Mouse (Mus musculus): ENCODE data around the gene Ap1ar. TPM values are rescaled to one million over a fixed set of nuclear protein-coding genes. Genes with fewer than 3 reads are reported as not detected.

Ap1ar gene
- total and polyA plus RNA-seq, 2 experiments, result 10.0 to 21.1 TPM

DNA sequence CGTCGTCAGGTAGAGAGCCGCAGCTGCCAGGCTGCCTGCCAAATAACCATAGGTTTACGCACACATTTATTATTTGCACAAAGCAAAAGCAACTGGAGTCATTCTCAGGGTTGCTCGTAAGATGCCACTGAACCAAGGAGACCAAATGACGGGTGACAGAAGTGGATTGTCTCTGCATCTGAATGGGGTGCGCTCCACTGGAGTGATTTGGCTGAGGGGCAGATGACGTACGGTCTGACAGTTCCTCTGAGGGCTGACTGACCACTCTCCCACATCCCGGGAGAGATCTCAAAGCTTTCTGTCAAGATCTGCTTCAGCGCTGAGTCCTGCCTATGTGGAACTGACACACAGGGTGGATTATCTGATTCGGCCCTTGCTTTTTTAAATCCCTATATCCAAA, 32.3 kb downstream of the Ap1ar start:
- no peaks in the 10 kb centered on the region for H3K79me2 ChIP-seq (ENCODE audit: control insufficient read depth, insufficient read depth, low read length)
- peaks cover 4% of the 10 kb centered on the region for H3K4me1 ChIP-seq (ENCODE audit: control insufficient read depth, insufficient read depth, low read length)
- TF ChIP-seq POLR2A (IDR thresholded peaks at IDR 0.05; ENCODE audit: extremely low read depth, insufficient read depth, low read length) (no peak), CTCF (IDR thresholded peaks at IDR 0.05; ENCODE audit: low read depth, low read length) (no peak)
- WGBS, result 93% methylated on average over 12 of the region's 12 CpGs
- H3K4me3 ChIP-seq (ENCODE audit: insufficient read depth, low read depth, low read length), result no peak overlapping the region
- H3K36me3 ChIP-seq (ENCODE audit: control insufficient read depth, insufficient read depth, low read length), result peaks cover 6% of the 10 kb centered on the region; the same call in 1 of the 2 replicates
- no peaks in the 10 kb centered on the region for H3K27me3 ChIP-seq (ENCODE audit: control insufficient read depth, insufficient read depth, low read length)
- no peak overlapping the region for H3K27ac ChIP-seq (replicated peaks; ENCODE audit: insufficient read depth, low read depth, low read length)
- no peak for DNase-seq (ENCODE audit: extremely low read depth, low read depth, low spot score)
- no peak overlapping the region for H3K9ac ChIP-seq (ENCODE audit: low read depth, low read length)

DNA sequence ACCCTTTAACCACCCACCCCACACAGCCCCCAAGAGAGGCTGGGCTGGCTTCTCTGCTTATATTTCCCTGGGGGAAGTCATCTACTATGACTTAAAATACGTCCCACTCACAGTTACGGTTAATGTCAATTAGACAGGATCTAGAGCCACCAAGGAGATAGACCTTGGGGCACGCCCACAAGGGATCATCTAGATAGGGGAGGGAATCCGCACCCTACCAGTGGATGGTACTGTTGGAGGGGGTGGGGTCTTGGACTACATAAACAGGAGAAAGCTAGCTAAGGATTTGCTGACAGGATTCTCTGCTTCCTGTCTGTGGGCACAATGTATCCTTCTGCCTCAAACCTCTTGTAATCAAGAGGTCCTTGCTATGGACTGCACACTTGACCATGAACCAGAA, 32.9 kb downstream of the Ap1ar start:
- H3K36me3 ChIP-seq (ENCODE audit: control insufficient read depth, insufficient read depth, low read length), result peaks cover 6% of the 10 kb centered on the region; the same call in 1 of the 2 replicates
- DNase-seq (ENCODE audit: extremely low read depth, low read depth, low spot score), result no peak
- no peak for TF ChIP-seq CTCF (IDR thresholded peaks at IDR 0.05; ENCODE audit: low read depth, low read length)
- no peak for TF ChIP-seq POLR2A (IDR thresholded peaks at IDR 0.05; ENCODE audit: extremely low read depth, insufficient read depth, low read length)
- peaks cover 4% of the 10 kb centered on the region for H3K4me1 ChIP-seq (ENCODE audit: control insufficient read depth, insufficient read depth, low read length)
- H3K9ac ChIP-seq (ENCODE audit: low read depth, low read length), result no peak overlapping the region
- no peaks in the 10 kb centered on the region for H3K27me3 ChIP-seq (ENCODE audit: control insufficient read depth, insufficient read depth, low read length)
- no peaks in the 10 kb centered on the region for H3K79me2 ChIP-seq (ENCODE audit: control insufficient read depth, insufficient read depth, low read length)
- H3K4me3 ChIP-seq (ENCODE audit: insufficient read depth, low read depth, low read length), result no peak overlapping the region
- WGBS, result 89% methylated on average over 4 of the region's 4 CpGs
- H3K27ac ChIP-seq (replicated peaks; ENCODE audit: insufficient read depth, low read depth, low read length), result no peak overlapping the region

DNA sequence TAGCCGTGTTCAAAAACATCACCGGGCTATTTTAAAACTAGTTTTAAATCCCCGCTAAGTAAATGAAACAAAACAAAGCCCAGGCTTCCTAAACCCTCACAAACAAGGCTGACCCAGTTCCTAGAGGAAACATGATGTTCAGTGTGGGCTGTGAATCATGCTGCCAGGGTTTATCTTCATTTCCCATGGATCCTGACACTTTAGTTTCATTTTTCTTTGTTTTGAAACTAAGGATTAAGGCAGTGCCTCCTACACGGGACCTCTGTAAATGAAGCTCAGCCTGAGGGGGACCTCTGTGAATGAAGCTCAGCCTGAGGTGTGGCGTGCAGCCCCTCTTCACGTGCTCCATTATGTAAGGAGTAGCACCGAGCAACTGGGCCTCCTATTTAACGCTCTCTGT, 34.5 kb downstream of the Ap1ar start:
- Histone ChIP-seq H3K4me3 (ENCODE audit: insufficient read depth, low read depth, low read length) (peak overlapping the region; percentile 10; the same call in 1 of the 2 replicates), H3K4me1 (ENCODE audit: control insufficient read depth, insufficient read depth, low read length) (no peaks in the 10 kb centered on the region), H3K9ac (ENCODE audit: low read depth, low read length) (no peak overlapping the region; the same call in 1 of the 2 replicates), H3K27ac (replicated peaks; ENCODE audit: insufficient read depth, low read depth, low read length) (peak overlapping the region; percentile 28; the same call in 1 of the 2 replicates), H3K36me3 (ENCODE audit: control insufficient read depth, insufficient read depth, low read length) (peaks cover 3% of the 10 kb centered on the region; the same call in 1 of the 2 replicates), H3K79me2 (ENCODE audit: control insufficient read depth, insufficient read depth, low read length) (no peaks in the 10 kb centered on the region), H3K27me3 (ENCODE audit: control insufficient read depth, insufficient read depth, low read length) (no peaks in the 10 kb centered on the region)
- no peak for DNase-seq (ENCODE audit: extremely low read depth, low read depth, low spot score)
- TF ChIP-seq POLR2A (IDR thresholded peaks at IDR 0.05; ENCODE audit: extremely low read depth, insufficient read depth, low read length), result no peak
- TF ChIP-seq CTCF (IDR thresholded peaks at IDR 0.05; ENCODE audit: low read depth, low read length), result no peak
- 49% methylated on average over 8 of the region's 8 CpGs for WGBS

DNA sequence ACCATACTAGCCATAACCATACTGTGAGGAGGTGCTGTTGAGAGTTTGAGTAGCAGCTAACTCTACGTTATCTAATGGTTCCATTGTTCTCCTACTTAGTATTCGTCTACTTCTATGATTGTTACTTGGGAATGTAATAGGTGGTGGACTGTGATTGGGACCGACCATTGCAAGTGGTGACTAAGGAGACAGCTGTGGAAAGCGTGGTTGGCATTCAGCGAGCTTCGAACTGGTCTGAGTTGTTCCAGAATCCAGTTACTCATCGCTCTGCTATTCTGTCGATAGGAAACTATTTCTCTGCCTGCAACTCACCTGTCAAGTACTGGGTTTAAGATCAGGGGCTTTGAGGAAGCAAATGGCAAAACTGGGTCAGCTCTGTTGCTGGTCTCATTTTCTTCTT, 36.2 kb downstream of the Ap1ar start:
- Histone ChIP-seq H3K36me3 (ENCODE audit: control insufficient read depth, insufficient read depth, low read length) (peaks cover 6% of the 10 kb centered on the region; the same call in 1 of the 2 replicates), H3K4me3 (ENCODE audit: insufficient read depth, low read depth, low read length) (no peak overlapping the region), H3K27ac (replicated peaks; ENCODE audit: insufficient read depth, low read depth, low read length) (no peak overlapping the region), H3K9ac (ENCODE audit: low read depth, low read length) (no peak overlapping the region), H3K79me2 (ENCODE audit: control insufficient read depth, insufficient read depth, low read length) (no peaks in the 10 kb centered on the region), H3K4me1 (ENCODE audit: control insufficient read depth, insufficient read depth, low read length) (no peaks in the 10 kb centered on the region), H3K27me3 (ENCODE audit: control insufficient read depth, insufficient read depth, low read length) (no peaks in the 10 kb centered on the region)
- 95% methylated on average over 8 of the region's 8 CpGs for WGBS
- DNase-seq (ENCODE audit: extremely low read depth, low read depth, low spot score), result no peak
- no peak for TF ChIP-seq CTCF (IDR thresholded peaks at IDR 0.05; ENCODE audit: low read depth, low read length)
- no peak for TF ChIP-seq POLR2A (IDR thresholded peaks at IDR 0.05; ENCODE audit: extremely low read depth, insufficient read depth, low read length)

DNA sequence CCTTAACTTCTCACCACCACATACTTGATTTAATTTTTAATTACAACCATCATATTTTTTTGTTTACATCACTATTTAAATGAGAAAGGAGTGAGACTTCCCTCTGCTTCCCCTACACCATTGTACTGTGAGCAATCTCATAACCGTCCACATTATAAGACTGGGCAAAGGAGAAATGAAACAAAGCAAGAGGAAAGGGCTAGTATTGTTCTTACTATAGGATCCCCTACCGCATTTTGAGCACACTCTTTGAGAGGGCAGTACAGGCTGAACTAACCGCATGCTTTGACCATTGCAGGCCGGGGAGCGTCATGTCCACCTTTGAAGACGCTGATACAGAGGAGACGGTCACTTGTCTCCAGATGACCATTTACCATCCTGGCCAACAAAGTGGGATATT, 41.1 kb downstream of the Ap1ar start:
- H3K36me3 ChIP-seq (ENCODE audit: control insufficient read depth, insufficient read depth, low read length), result peaks cover 6% of the 10 kb centered on the region; the same call in 1 of the 2 replicates

DNA sequence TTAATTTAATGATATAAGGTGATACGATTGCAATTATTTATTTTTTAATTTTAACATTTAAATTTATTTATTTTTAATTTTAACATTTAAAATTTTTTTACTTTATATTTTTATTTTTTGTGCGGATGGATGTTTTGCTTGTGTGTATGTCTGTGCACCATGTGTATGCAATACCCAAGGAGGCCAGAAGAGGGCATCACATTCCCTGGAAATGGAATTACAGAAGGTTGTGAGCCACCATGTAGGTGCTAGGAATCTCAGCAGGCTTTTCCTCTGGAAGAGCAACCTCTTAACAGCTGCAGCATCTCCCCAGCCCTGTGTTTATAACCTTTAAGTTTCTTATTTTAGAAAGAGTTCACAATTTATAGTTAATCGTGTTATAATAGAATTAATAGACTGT, 41.6 kb downstream of the Ap1ar start:
- no peaks in the 10 kb centered on the region for H3K27me3 ChIP-seq (ENCODE audit: control insufficient read depth, insufficient read depth, low read length)
- TF ChIP-seq POLR2A (IDR thresholded peaks at IDR 0.05; ENCODE audit: extremely low read depth, insufficient read depth, low read length) (no peak), CTCF (IDR thresholded peaks at IDR 0.05; ENCODE audit: low read depth, low read length) (no peak)
- peaks cover 3% of the 10 kb centered on the region; the same call in 1 of the 2 replicates for H3K79me2 ChIP-seq (ENCODE audit: control insufficient read depth, insufficient read depth, low read length)
- H3K4me1 ChIP-seq (ENCODE audit: control insufficient read depth, insufficient read depth, low read length), result peaks cover 2% of the 10 kb centered on the region; the same call in 1 of the 2 replicates
- H3K4me3 ChIP-seq (ENCODE audit: insufficient read depth, low read depth, low read length), result no peak overlapping the region
- no peak overlapping the region for H3K9ac ChIP-seq (ENCODE audit: low read depth, low read length)
- 98% methylated on average over 3 of the region's 3 CpGs for WGBS
- no peak overlapping the region for H3K27ac ChIP-seq (replicated peaks; ENCODE audit: insufficient read depth, low read depth, low read length)
- no peak for DNase-seq (ENCODE audit: extremely low read depth, low read depth, low spot score)
- H3K36me3 ChIP-seq (ENCODE audit: control insufficient read depth, insufficient read depth, low read length), result peaks cover 6% of the 10 kb centered on the region; the same call in 1 of the 2 replicates

More for the DNA sequence above, 41.1 kb downstream of the Ap1ar start:
- H3K9ac ChIP-seq (ENCODE audit: low read depth, low read length), result no peak overlapping the region
- 92% methylated on average over 7 of the region's 7 CpGs for WGBS
- H3K27ac ChIP-seq (replicated peaks; ENCODE audit: insufficient read depth, low read depth, low read length), result no peak overlapping the region
- H3K27me3 ChIP-seq (ENCODE audit: control insufficient read depth, insufficient read depth, low read length), result no peaks in the 10 kb centered on the region
- peaks cover 1% of the 10 kb centered on the region; the same call in 1 of the 2 replicates for H3K79me2 ChIP-seq (ENCODE audit: control insufficient read depth, insufficient read depth, low read length)
- DNase-seq (ENCODE audit: extremely low read depth, low read depth, low spot score), result no peak
- no peak overlapping the region for H3K4me3 ChIP-seq (ENCODE audit: insufficient read depth, low read depth, low read length)
- TF ChIP-seq CTCF (IDR thresholded peaks at IDR 0.05; ENCODE audit: low read depth, low read length) (no peak), POLR2A (IDR thresholded peaks at IDR 0.05; ENCODE audit: extremely low read depth, insufficient read depth, low read length) (no peak)
- peaks cover 2% of the 10 kb centered on the region; the same call in 1 of the 2 replicates for H3K4me1 ChIP-seq (ENCODE audit: control insufficient read depth, insufficient read depth, low read length)
